Mouse (Mus musculus) CH12.LX (cell line): ENCODE results near the gene Smpd3.

Experiments
- BHLHE40 ChIP-seq: IDR thresholded peaks from 2 replicates; pipeline ENCODE4 v1.6.1; 2011; ENCODE audit warnings: mild to moderate bottlenecking, low read depth, low read length, improper control_type of control experiment
- CTCF ChIP-seq, 2 experiments: IDR thresholded peaks in 1 of 2; conservative IDR thresholded peaks in 1 of 2; 2 replicates each; pipeline ENCODE4 v1.5.1; 2011 to 2012; ENCODE audit warnings: low read depth in 2 of 2, low read length in 2 of 2, improper control_type of control experiment in 1 of 2, inconsistent platforms in 1 of 2, mild to moderate bottlenecking in 1 of 2, moderate library complexity in 1 of 2
- MXI1 ChIP-seq: IDR thresholded peaks from 2 replicates; pipeline ENCODE4 v1.6.1; 2011; ENCODE audit warnings: mild to moderate bottlenecking, low read depth, low read length, improper control_type of control experiment
- NELFE ChIP-seq: IDR thresholded peaks from 2 replicates; pipeline ENCODE4 v1.6.1; 2011; ENCODE audit warnings: low read depth, low read length, improper control_type of control experiment
- TCF12 ChIP-seq: IDR thresholded peaks from 2 replicates; pipeline ENCODE4 v1.6.1; 2014; ENCODE audit warnings: low read depth, mild to moderate bottlenecking, inconsistent platforms, low read length, improper control_type of control experiment

GRCm38 (mm10) chr8:106336031-106336430, 1.8 kb downstream of the Smpd3 start:
- TF ChIP-seq NELFE, result no peak
- TF ChIP-seq MXI1, result no peak
- TF ChIP-seq BHLHE40, result no peak
- TF ChIP-seq TCF12, result no peak
- TF ChIP-seq CTCF (conservative IDR thresholded peaks at IDR 0.05 in 1 of 2, IDR thresholded peaks at IDR 0.05 in 1 of 2; ENCODE audit: low read depth in 2 of 2, low read length in 2 of 2), result no peak
